Mouse (Mus musculus): ENCODE data around the gene Slc6a13. TPM values are rescaled to one million over a fixed set of nuclear protein-coding genes. Genes with fewer than 3 reads are reported as not detected.

The Slc6a13 gene
- polyA plus RNA-seq, 1 experiment from 2014 or later, result 24.7 TPM

GRCm38 (mm10) chr6:121337229-121337628, 37.2 kb downstream of the Slc6a13 start:
- 90% methylated on average over 9 of the region's 9 CpGs for WGBS
- ATAC-seq, result no peak
- H3K9ac ChIP-seq (replicated peaks; ENCODE audit: low read depth, low read length), result no peak overlapping the region
- no peak overlapping the region for H3K4me3 ChIP-seq (replicated peaks; ENCODE audit: low read length)
- H3K9me3 ChIP-seq (ENCODE audit: control insufficient read depth, low read length), result no peaks in the 10 kb centered on the region
- H3K36me3 ChIP-seq (ENCODE audit: control insufficient read depth, insufficient read depth), result no peaks in the 10 kb centered on the region
- H3K4me1 ChIP-seq (replicated peaks; ENCODE audit: control insufficient read depth, insufficient read depth, low read length), result no peaks in the 10 kb centered on the region
- H3K27ac ChIP-seq (ENCODE audit: low read length), result no peak overlapping the region
- H3K27me3 ChIP-seq (replicated peaks; ENCODE audit: control insufficient read depth, insufficient read depth, low read length), result no peaks in the 10 kb centered on the region
- no peak overlapping the region for H3K4me2 ChIP-seq (ENCODE audit: low read length)

- H3K36me3 ChIP-seq (ENCODE audit: control insufficient read depth, insufficient read depth), result no peaks in the 10 kb centered on the region
- peak; percentile 80 for ATAC-seq
- no peak overlapping the region for H3K4me2 ChIP-seq (ENCODE audit: low read length)
- no peaks in the 10 kb centered on the region for H3K27me3 ChIP-seq (replicated peaks; ENCODE audit: control insufficient read depth, insufficient read depth, low read length)
- H3K4me3 ChIP-seq (replicated peaks; ENCODE audit: low read length), result no peak overlapping the region
- no peaks in the 10 kb centered on the region for H3K4me1 ChIP-seq (replicated peaks; ENCODE audit: control insufficient read depth, insufficient read depth, low read length)
- 24% methylated on average over 3 of the region's 3 CpGs for WGBS
- H3K9me3 ChIP-seq (ENCODE audit: control insufficient read depth, low read length), result no peaks in the 10 kb centered on the region
- H3K9ac ChIP-seq (replicated peaks; ENCODE audit: low read depth, low read length), result no peak overlapping the region
- no peak overlapping the region for H3K27ac ChIP-seq (ENCODE audit: low read length)
Observed at GRCm38 (mm10) chr6:121337770-121338518, 37.9 kb downstream of the Slc6a13 start.

GRCm38 (mm10) chr6:121338519-121338896, 38.5 kb downstream of the Slc6a13 start:
- no peak; the same call in 1 of the 2 replicates for ATAC-seq
- no peak overlapping the region for H3K4me2 ChIP-seq (ENCODE audit: low read length)
- H3K4me1 ChIP-seq (replicated peaks; ENCODE audit: control insufficient read depth, insufficient read depth, low read length), result no peaks in the 10 kb centered on the region
- WGBS, result 54% methylated on average over 4 of the region's 4 CpGs
- no peaks in the 10 kb centered on the region for H3K27me3 ChIP-seq (replicated peaks; ENCODE audit: control insufficient read depth, insufficient read depth, low read length)
- H3K27ac ChIP-seq (ENCODE audit: low read length), result no peak overlapping the region
- H3K9me3 ChIP-seq (ENCODE audit: control insufficient read depth, low read length), result no peaks in the 10 kb centered on the region
- H3K4me3 ChIP-seq (replicated peaks; ENCODE audit: low read length), result no peak overlapping the region
- no peak overlapping the region for H3K9ac ChIP-seq (replicated peaks; ENCODE audit: low read depth, low read length)
- no peaks in the 10 kb centered on the region for H3K36me3 ChIP-seq (ENCODE audit: control insufficient read depth, insufficient read depth)

- Histone ChIP-seq H3K27ac (ENCODE audit: low read length) (no peak overlapping the region), H3K36me3 (ENCODE audit: control insufficient read depth, insufficient read depth) (no peaks in the 10 kb centered on the region), H3K27me3 (replicated peaks; ENCODE audit: control insufficient read depth, insufficient read depth, low read length) (no peaks in the 10 kb centered on the region), H3K9me3 (ENCODE audit: control insufficient read depth, low read length) (no peaks in the 10 kb centered on the region), H3K4me1 (replicated peaks; ENCODE audit: control insufficient read depth, insufficient read depth, low read length) (no peaks in the 10 kb centered on the region; the same call in 1 of the 2 replicates), H3K9ac (replicated peaks; ENCODE audit: low read depth, low read length) (no peak overlapping the region), H3K4me2 (ENCODE audit: low read length) (no peak overlapping the region), H3K4me3 (replicated peaks; ENCODE audit: low read length) (no peak overlapping the region)
- ATAC-seq, result no peak
- 84% methylated on average over 6 of the region's 6 CpGs for WGBS
Observed at GRCm38 (mm10) chr6:121341650-121342049, 41.6 kb downstream of the Slc6a13 start.

GRCm38 (mm10) chr6:121343026-121343770, 43.2 kb downstream of the Slc6a13 start, which contains the start of gene Slc6a12:
Gene Slc6a12 (plus strand): TSS chr6:121343076.
- Histone ChIP-seq H3K27me3 (replicated peaks; ENCODE audit: control insufficient read depth, insufficient read depth, low read length) (no peaks in the 10 kb centered on the region), H3K4me3 (replicated peaks; ENCODE audit: low read length) (no peak within 1 kb of the TSS), H3K27ac (ENCODE audit: low read length) (no peak within 1 kb of the TSS), H3K4me2 (ENCODE audit: low read length) (no peak within 1 kb of the TSS), H3K9ac (replicated peaks; ENCODE audit: low read depth, low read length) (no peak within 1 kb of the TSS), H3K36me3 (ENCODE audit: control insufficient read depth, insufficient read depth) (no peaks in the 10 kb centered on the region), H3K9me3 (ENCODE audit: control insufficient read depth, low read length) (no peaks in the 10 kb centered on the region), H3K4me1 (replicated peaks; ENCODE audit: control insufficient read depth, insufficient read depth, low read length) (no peaks in the 10 kb centered on the region; the same call in 1 of the 2 replicates)
- 86% methylated on average over 15 of the region's 15 CpGs for WGBS
- no peak for ATAC-seq

GRCm38 (mm10) chr6:121343771-121344123, 43.7 kb downstream of the Slc6a13 start:
- H3K4me3 ChIP-seq (replicated peaks; ENCODE audit: low read length), result no peak overlapping the region
- no peaks in the 10 kb centered on the region for H3K27me3 ChIP-seq (replicated peaks; ENCODE audit: control insufficient read depth, insufficient read depth, low read length)
- no peak overlapping the region for H3K4me2 ChIP-seq (ENCODE audit: low read length)
- WGBS, result 79% methylated on average over 6 of the region's 6 CpGs
- H3K9ac ChIP-seq (replicated peaks; ENCODE audit: low read depth, low read length), result no peak overlapping the region
- ATAC-seq, result no peak
- no peaks in the 10 kb centered on the region for H3K36me3 ChIP-seq (ENCODE audit: control insufficient read depth, insufficient read depth)
- H3K9me3 ChIP-seq (ENCODE audit: control insufficient read depth, low read length), result no peaks in the 10 kb centered on the region
- no peak overlapping the region for H3K27ac ChIP-seq (ENCODE audit: low read length)
- no peaks in the 10 kb centered on the region; the same call in 1 of the 2 replicates for H3K4me1 ChIP-seq (replicated peaks; ENCODE audit: control insufficient read depth, insufficient read depth, low read length)

- no peak for ATAC-seq
- Histone ChIP-seq H3K27me3 (replicated peaks; ENCODE audit: control insufficient read depth, insufficient read depth, low read length) (no peaks in the 10 kb centered on the region), H3K4me2 (ENCODE audit: low read length) (no peak overlapping the region), H3K36me3 (ENCODE audit: control insufficient read depth, insufficient read depth) (no peaks in the 10 kb centered on the region), H3K4me3 (replicated peaks; ENCODE audit: low read length) (no peak overlapping the region), H3K9me3 (ENCODE audit: control insufficient read depth, low read length) (no peaks in the 10 kb centered on the region), H3K4me1 (replicated peaks; ENCODE audit: control insufficient read depth, insufficient read depth, low read length) (no peaks in the 10 kb centered on the region; the same call in 1 of the 2 replicates), H3K9ac (replicated peaks; ENCODE audit: low read depth, low read length) (no peak overlapping the region), H3K27ac (ENCODE audit: low read length) (no peak overlapping the region)
- 67% methylated on average over 5 of the region's 5 CpGs for WGBS
Observed at GRCm38 (mm10) chr6:121344329-121344728, 44.3 kb downstream of the Slc6a13 start.

- no peaks in the 10 kb centered on the region for H3K36me3 ChIP-seq (ENCODE audit: control insufficient read depth, insufficient read depth)
- H3K4me3 ChIP-seq (replicated peaks; ENCODE audit: low read length), result no peak overlapping the region
- H3K27ac ChIP-seq (ENCODE audit: low read length), result no peak overlapping the region
- no peak overlapping the region for H3K4me2 ChIP-seq (ENCODE audit: low read length)
- H3K9ac ChIP-seq (replicated peaks; ENCODE audit: low read depth, low read length), result no peak overlapping the region
- ATAC-seq, result no peak
- H3K9me3 ChIP-seq (ENCODE audit: control insufficient read depth, low read length), result no peaks in the 10 kb centered on the region
- WGBS, result 43% methylated on average over 8 of the region's 8 CpGs
- no peaks in the 10 kb centered on the region for H3K27me3 ChIP-seq (replicated peaks; ENCODE audit: control insufficient read depth, insufficient read depth, low read length)
- peaks cover 2% of the 10 kb centered on the region; the same call in 1 of the 2 replicates for H3K4me1 ChIP-seq (replicated peaks; ENCODE audit: control insufficient read depth, insufficient read depth, low read length)
Observed at GRCm38 (mm10) chr6:121346428-121346827, 46.4 kb downstream of the Slc6a13 start.

GRCm38 (mm10) chr6:121352276-121352675, 52.2 kb downstream of the Slc6a13 start:
- 12% methylated on average over 2 of the region's 2 CpGs for WGBS
- Histone ChIP-seq H3K36me3 (ENCODE audit: control insufficient read depth, insufficient read depth) (no peaks in the 10 kb centered on the region), H3K4me3 (replicated peaks; ENCODE audit: low read length) (no peak overlapping the region), H3K9ac (replicated peaks; ENCODE audit: low read depth, low read length) (no peak overlapping the region), H3K27ac (ENCODE audit: low read length) (no peak overlapping the region), H3K4me2 (ENCODE audit: low read length) (no peak overlapping the region), H3K9me3 (ENCODE audit: control insufficient read depth, low read length) (no peaks in the 10 kb centered on the region), H3K4me1 (replicated peaks; ENCODE audit: control insufficient read depth, insufficient read depth, low read length) (peaks cover 6% of the 10 kb centered on the region; the same call in 1 of the 2 replicates), H3K27me3 (replicated peaks; ENCODE audit: control insufficient read depth, insufficient read depth, low read length) (no peaks in the 10 kb centered on the region)
- no peak for ATAC-seq
